Mouse (Mus musculus) ES-E14 (cell line): ENCODE data around the gene Clock.

Source experiments
- CHD2 ChIP-seq: IDR thresholded peaks from 2 replicates; pipeline ENCODE4 v1.6.1; 2014; ENCODE audit warnings: mild to moderate bottlenecking, low read depth, low read length, inconsistent platforms
- HCFC1 ChIP-seq: IDR thresholded peaks from 2 replicates; pipeline ENCODE4 v1.6.1; 2012; ENCODE audit warnings: low read length, inconsistent platforms, borderline replicate concordance; ENCODE audit not compliant: insufficient read depth
- MAFK ChIP-seq: IDR thresholded peaks from 2 replicates; pipeline ENCODE4 v1.6.1; 2014; ENCODE audit warnings: mild to moderate bottlenecking, low read depth, low read length, inconsistent platforms; ENCODE audit not compliant: insufficient read depth
- ZC3H11A ChIP-seq: IDR thresholded peaks from 2 replicates; pipeline ENCODE4 v1.6.1; 2012; ENCODE audit warnings: low read depth, mild to moderate bottlenecking, inconsistent platforms, low read length, borderline replicate concordance
- ZNF384 ChIP-seq: IDR thresholded peaks from 2 replicates; pipeline ENCODE4 v1.6.1; 2012; ENCODE audit warnings: low read depth, low read length, inconsistent platforms

DNA sequence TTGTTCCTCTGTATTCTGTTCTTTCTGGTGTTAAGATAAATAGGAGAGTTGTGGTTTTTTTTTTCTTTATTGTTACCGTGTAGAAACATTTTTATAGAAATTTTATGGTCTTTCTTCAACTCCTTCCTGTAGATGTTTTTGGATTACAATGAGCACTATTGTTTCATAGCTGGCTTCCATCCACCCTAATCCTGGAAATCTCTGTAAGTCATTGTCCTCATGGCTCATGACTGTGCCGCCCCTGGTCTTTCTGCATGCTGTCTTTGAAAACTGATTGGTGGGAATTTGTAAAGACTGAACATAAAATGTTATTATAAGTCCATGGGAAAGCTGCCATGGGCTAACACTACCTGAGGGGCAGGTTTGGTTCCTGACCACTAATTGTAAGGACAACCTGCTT is 22.7 kb upstream of the Clock start:
- TF ChIP-seq ZNF384 (no peak), CHD2 (no peak), ZC3H11A (no peak), MAFK (no peak), HCFC1 (no peak)
